ENCODE assay signal across 19 mouse cellular contexts in genomic region chr12:105449239-105449638, GRCm38 (mm10). TPM values are rescaled to one million over a fixed set of nuclear protein-coding genes. Genes with fewer than 3 reads are reported as not detected.
"Had no signal": no experiment of that assay in that cellular context is flagged by ENCODE, and none has a peak within 500 bp of the region (broad histone marks: within the 10 kb centered on the region; RNA-seq: fewer than 3 reads in every experiment).

No protein-coding gene starts in this region.

- H3K4me3 ChIP-seq: midbrain, embryonic 10.5 days; midbrain, embryonic 12.5 days; myocyte; neural tube, embryonic 13.5 days; neural tube, embryonic 15.5 days had no signal

- H3K27ac ChIP-seq: midbrain, embryonic 10.5 days; midbrain, embryonic 12.5 days; neural tube, embryonic 13.5 days; neural tube, embryonic 15.5 days had no signal

- ATAC-seq: midbrain, embryonic 16.5 days had no signal

- DNase-seq: lung, adult 18-20 months; lung, embryonic 14.5 days; lung, postnatal 10 days; lung, postnatal 4 days; midbrain, embryonic 14.5 days; retina, postnatal 1 day; right cerebral cortex, postnatal 4 days; spleen, adult 18-20 months; thymus, adult 18-20 months; thymus, postnatal 14 days; thymus, postnatal 36 days had no signal

RNA-seq across cellular contexts. Expression of gene D430019H16Rik, which starts 4.4 kb away (rescaled TPM):
- total RNA-seq: megakaryocyte, adult 5-6 weeks; megakaryocyte-erythroid progenitor cell, adult 5-6 weeks had no signal
